Mouse (Mus musculus) liver, embryonic 16.5 days (tissue): Measurements from ENCODE around the gene Wnt4. TPM values are rescaled to one million over a fixed set of nuclear protein-coding genes. Genes with fewer than 3 reads are reported as not detected.

Source experiments
- ATAC-seq: fragments of 200-750 bp; cut with Nextera tagmentation; 2 replicates; pipeline ENCODE4 v1.8.0; 2017; ENCODE audit warnings: low read depth, mild to moderate bottlenecking, moderate number of reproducible peaks, moderate library complexity
- H3K27ac ChIP-seq: fragments of 300-500 bp; sonication (generic); 2 replicates; pipeline ENCODE4 v1.5.1; 2014; ENCODE audit warnings: mild to moderate bottlenecking, low read length
- H3K27me3 ChIP-seq: fragments of 300-500 bp; sonication (generic); 2 replicates; pipeline ENCODE4 v1.6.1; 2014; ENCODE audit warnings: low read depth, low read length, mixed read lengths; ENCODE audit not compliant: control insufficient read depth, insufficient read depth
- H3K36me3 ChIP-seq: fragments of 300-500 bp; sonication (generic); 2 replicates; pipeline ENCODE4 v1.6.1; 2014; ENCODE audit warnings: mild to moderate bottlenecking; ENCODE audit not compliant: control insufficient read depth, insufficient read depth
- H3K4me1 ChIP-seq: fragments of 300-500 bp; sonication (generic); 2 replicates; pipeline ENCODE4 v1.6.1; 2014; ENCODE audit warnings: low read depth, low read length, mixed read lengths; ENCODE audit not compliant: control insufficient read depth
- H3K4me2 ChIP-seq: fragments of 300-500 bp; sonication (generic); 2 replicates; pipeline ENCODE4 v1.6.1; 2014; ENCODE audit warnings: low read depth, low read length, mixed read lengths
- H3K4me3 ChIP-seq: fragments of 300-500 bp; sonication (generic); 2 replicates; pipeline ENCODE4 v1.5.1; 2014; ENCODE audit warnings: low read depth, mild to moderate bottlenecking, low read length
- H3K9ac ChIP-seq: fragments of 300-500 bp; sonication (generic); 2 replicates; pipeline ENCODE4 v1.6.1; 2014; ENCODE audit warnings: low read depth, low read length
- H3K9me3 ChIP-seq: fragments of 300-500 bp; sonication (generic); replicated peaks from 2 replicates; pipeline ENCODE4 v1.6.1; 2016; ENCODE audit warnings: low read length; ENCODE audit not compliant: control insufficient read depth
- WGBS: fragments of 180-500 bp; shearing (Covaris S2); extraction: QIAGEN DNeasy Blood & Tissue Kit; methylation state at CpG from one replicate; pipeline ENCODE4 v1.1.7; 2014; ENCODE audit not compliant: insufficient replicate concordance; 5-methylcytosine and 5-hydroxymethylcytosine counted together
- polyA plus RNA-seq: library from polyadenylated mRNA; unstranded; fragments of >200 nt; fragmentation: Nextera tagmentation; extraction: Ambion mirVana; gene quantifications from 2 replicates; pipeline ENCODE4 v1.2.1, GENCODE M21; 2015

Wnt4 gene
- polyA plus RNA-seq, 1 experiment from 2014 or later: 0.19 TPM

GRCm38 (mm10) chr4:137253601-137254000 is 23.7 kb upstream of the Wnt4 start:
- Histone ChIP-seq H3K27me3 (no peaks in the 10 kb centered on the region), H3K36me3 (no peaks in the 10 kb centered on the region), H3K4me3 (no peak overlapping the region), H3K9ac (no peak overlapping the region), H3K9me3 (no peaks in the 10 kb centered on the region), H3K27ac (no peak overlapping the region), H3K4me2 (no peak overlapping the region), H3K4me1 (no peaks in the 10 kb centered on the region)
- 56% methylated on average over 11 of the region's 11 CpGs for WGBS
- ATAC-seq: no peak

GRCm38 (mm10) chr4:137254206-137254976 is 22.9 kb upstream of the Wnt4 start:
- no peaks in the 10 kb centered on the region for H3K27me3 ChIP-seq
- H3K27ac ChIP-seq: no peak overlapping the region
- H3K9ac ChIP-seq: no peak overlapping the region
- H3K4me2 ChIP-seq: no peak overlapping the region
- H3K4me1 ChIP-seq: no peaks in the 10 kb centered on the region
- 49% methylated on average over 17 of the region's 17 CpGs for WGBS
- H3K9me3 ChIP-seq: no peaks in the 10 kb centered on the region
- no peak overlapping the region for H3K4me3 ChIP-seq
- no peaks in the 10 kb centered on the region for H3K36me3 ChIP-seq
- ATAC-seq: no peak

GRCm38 (mm10) chr4:137255568-137255967 is 21.7 kb upstream of the Wnt4 start:
- Histone ChIP-seq H3K27me3 (no peaks in the 10 kb centered on the region), H3K36me3 (no peaks in the 10 kb centered on the region), H3K27ac (no peak overlapping the region), H3K4me1 (no peaks in the 10 kb centered on the region), H3K4me2 (no peak overlapping the region), H3K4me3 (no peak overlapping the region), H3K9me3 (no peaks in the 10 kb centered on the region), H3K9ac (no peak overlapping the region)
- WGBS: 68% methylated on average over 8 of the region's 8 CpGs
- ATAC-seq: no peak

- Histone ChIP-seq H3K27me3 (no peaks in the 10 kb centered on the region), H3K36me3 (no peaks in the 10 kb centered on the region), H3K4me3 (no peak overlapping the region), H3K4me1 (no peaks in the 10 kb centered on the region), H3K9ac (no peak overlapping the region), H3K27ac (no peak overlapping the region), H3K9me3 (no peaks in the 10 kb centered on the region), H3K4me2 (no peak overlapping the region)
- WGBS: 67% methylated on average over 6 of the region's 6 CpGs
- ATAC-seq: no peak
These were observed 15.5 kb upstream of the Wnt4 start for GRCm38 (mm10) chr4:137261826-137262225.

- no peak overlapping the region for H3K9ac ChIP-seq
- no peaks in the 10 kb centered on the region for H3K27me3 ChIP-seq
- no peak overlapping the region for H3K27ac ChIP-seq
- no peaks in the 10 kb centered on the region for H3K36me3 ChIP-seq
- H3K4me1 ChIP-seq: no peaks in the 10 kb centered on the region
- no peak for ATAC-seq
- WGBS: 46% methylated on average over 13 of the region's 13 CpGs
- no peak overlapping the region for H3K4me3 ChIP-seq
- no peaks in the 10 kb centered on the region for H3K9me3 ChIP-seq
- H3K4me2 ChIP-seq: no peak overlapping the region
These were observed 13.2 kb upstream of the Wnt4 start for GRCm38 (mm10) chr4:137264066-137264465.

- 67% methylated on average over 5 of the region's 5 CpGs for WGBS
These were observed 12.2 kb upstream of the Wnt4 start for GRCm38 (mm10) chr4:137265116-137265515.

GRCm38 (mm10) chr4:137268541-137268940 is 8.7 kb upstream of the Wnt4 start:
- Histone ChIP-seq H3K9ac (no peak overlapping the region), H3K4me1 (no peaks in the 10 kb centered on the region), H3K9me3 (no peaks in the 10 kb centered on the region), H3K27ac (no peak overlapping the region), H3K4me2 (no peak overlapping the region), H3K27me3 (no peaks in the 10 kb centered on the region), H3K36me3 (no peaks in the 10 kb centered on the region), H3K4me3 (no peak overlapping the region)
- WGBS: 67% methylated on average over 8 of the region's 8 CpGs
- no peak for ATAC-seq

More at GRCm38 (mm10) chr4:137265116-137265515, 12.2 kb upstream of the Wnt4 start:
- H3K9me3 ChIP-seq: no peaks in the 10 kb centered on the region
- H3K4me1 ChIP-seq: no peaks in the 10 kb centered on the region
- H3K36me3 ChIP-seq: no peaks in the 10 kb centered on the region
- H3K27me3 ChIP-seq: no peaks in the 10 kb centered on the region
- H3K27ac ChIP-seq: no peak overlapping the region
- ATAC-seq: no peak
- no peak overlapping the region for H3K9ac ChIP-seq
- no peak overlapping the region for H3K4me3 ChIP-seq
- H3K4me2 ChIP-seq: no peak overlapping the region

- no peak overlapping the region for H3K4me3 ChIP-seq
- no peaks in the 10 kb centered on the region for H3K4me1 ChIP-seq
- ATAC-seq: no peak
- H3K36me3 ChIP-seq: no peaks in the 10 kb centered on the region
- H3K27ac ChIP-seq: no peak overlapping the region
- peaks cover 22% of the 10 kb centered on the region for H3K27me3 ChIP-seq
- no peak overlapping the region for H3K9ac ChIP-seq
- no peak overlapping the region for H3K4me2 ChIP-seq
- WGBS: 69% methylated on average over 8 of the region's 8 CpGs
- H3K9me3 ChIP-seq: no peaks in the 10 kb centered on the region
These were observed 5.4 kb upstream of the Wnt4 start for GRCm38 (mm10) chr4:137271856-137272255.

- no peak for ATAC-seq
These were observed 3.0 kb upstream of the Wnt4 start for GRCm38 (mm10) chr4:137274304-137274703.

More at GRCm38 (mm10) chr4:137274304-137274703, 3.0 kb upstream of the Wnt4 start:
- peaks cover 47% of the 10 kb centered on the region for H3K27me3 ChIP-seq
- no peak overlapping the region for H3K4me3 ChIP-seq
- no peaks in the 10 kb centered on the region for H3K4me1 ChIP-seq
- H3K27ac ChIP-seq: no peak overlapping the region
- WGBS: 4% methylated on average over 6 of the region's 6 CpGs
- no peak overlapping the region for H3K9ac ChIP-seq
- no peaks in the 10 kb centered on the region for H3K9me3 ChIP-seq
- H3K4me2 ChIP-seq: no peak overlapping the region
- H3K36me3 ChIP-seq: no peaks in the 10 kb centered on the region
